Mouse (Mus musculus) thymus, adult 2 months (tissue): Measurements from ENCODE around the gene Grik5.

ENCODE experiments used
- CTCF ChIP-seq: fragments of 200-500 bp; IDR thresholded peaks from 2 replicates; pipeline ENCODE4 v1.5.1; 2012; ENCODE audit warnings: mild to moderate bottlenecking, control low read depth, low read length, moderate library complexity, borderline replicate concordance; ENCODE audit not compliant: control insufficient read depth, poor library complexity, insufficient read depth; ENCODE audit errors: extremely low read depth
- POLR2A ChIP-seq: fragments of 200-500 bp; IDR thresholded peaks from 2 replicates; pipeline ENCODE4 v1.6.1; 2012; ENCODE audit warnings: mild to moderate bottlenecking, low read length, control low read depth, moderate library complexity; ENCODE audit not compliant: control insufficient read depth, poor library complexity, insufficient read depth; ENCODE audit errors: extremely low read depth

- TF ChIP-seq CTCF (no peak), POLR2A (no peak)
These were observed 104.2 kb downstream of the Grik5 start for GRCm38 (mm10) chr7:24967966-24968365.
